Mouse (Mus musculus) testis, adult 2 months (tissue): ENCODE measurements around the gene Mmaa.

Source experiments
- CTCF ChIP-seq: fragments of 200-500 bp; IDR thresholded peaks from 2 replicates; pipeline ENCODE4 v1.5.1; 2012; ENCODE audit warnings: low read depth, mild to moderate bottlenecking, inconsistent platforms, low read length, moderate library complexity; ENCODE audit not compliant: control insufficient read depth, insufficient read depth, insufficient replicate concordance
- POLR2A ChIP-seq: fragments of 200-500 bp; IDR thresholded peaks from 2 replicates; pipeline ENCODE4 v1.6.1; 2012; ENCODE audit warnings: low read depth, mild to moderate bottlenecking, inconsistent platforms, low read length, moderate library complexity; ENCODE audit not compliant: control insufficient read depth

DNA sequence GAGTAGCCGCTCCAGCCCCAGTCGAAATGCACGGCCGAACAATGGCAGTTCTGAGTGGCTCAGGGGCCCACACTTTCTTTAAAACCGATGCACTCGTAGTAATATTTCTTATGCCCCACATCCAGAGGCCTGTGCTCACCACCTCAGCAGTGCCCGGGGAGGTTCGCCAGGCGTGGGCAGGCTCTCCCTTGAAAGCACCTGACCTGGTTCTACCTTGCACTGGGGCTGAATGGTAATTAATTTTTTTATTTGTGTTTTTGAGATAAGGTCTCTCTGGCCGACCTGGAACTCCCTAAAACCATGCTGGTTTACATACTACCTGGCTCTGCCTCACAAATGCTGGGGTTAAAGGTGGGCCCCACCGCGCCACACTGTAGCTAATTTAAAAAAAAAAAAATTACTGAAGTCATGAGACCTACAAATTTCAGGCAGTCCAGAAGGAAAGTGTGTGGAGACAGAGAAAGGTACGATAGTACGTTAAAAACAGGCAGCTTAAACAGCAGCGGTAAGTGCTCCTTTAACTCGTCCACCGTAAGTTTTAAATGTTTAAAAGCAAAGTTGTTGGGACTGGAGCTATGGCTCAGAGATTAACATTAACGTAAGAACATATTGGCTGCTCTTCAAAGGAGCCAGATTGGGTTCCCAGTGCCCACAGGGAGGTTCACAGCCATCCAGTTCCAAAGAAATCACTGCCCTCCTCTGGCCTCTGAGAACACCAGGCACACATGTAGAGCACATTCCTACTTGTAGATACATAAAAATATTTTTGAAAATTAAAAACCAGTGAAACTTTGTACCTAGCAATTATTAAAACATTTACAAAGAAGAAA lies 754 bp upstream of the Mmaa start:
- TF ChIP-seq CTCF (no peak), POLR2A (no peak)
